In genomic region chr9:32518351-32519075, GRCm38 (mm10) we compare ENCODE assay signal across 11 mouse cellular contexts. TPM values are rescaled to one million over a fixed set of nuclear protein-coding genes. Genes with fewer than 3 reads are reported as not detected.
DNase-seq lines count a peak whose midpoint lies in the region; ATAC-seq lines count a peak whose summit lies in the region.
"Had no signal": no experiment of that assay in that cellular context is flagged by ENCODE, and none has a peak within 500 bp of the region (broad histone marks: within the 10 kb centered on the region; RNA-seq: fewer than 3 reads in every experiment).

No protein-coding gene starts in this region.

- intact Hi-C loops in heart, postnatal 25 days (cut with DNase I), result loop anchor here (1.0 to 2.0 kb wide), 2 partner anchors 14 to 23 kb away; no protein-coding TSS in a partner anchor

- H3K36me3 ChIP-seq in heart, embryonic 10.5 days, result no peaks in the 10 kb centered on the region
- H3K36me3 ChIP-seq in midbrain, embryonic 11.5 days (ENCODE audit: control insufficient read depth, insufficient read depth, low read length), result no peaks in the 10 kb centered on the region
- no peaks in the 10 kb centered on the region for H3K36me3 ChIP-seq in midbrain, embryonic 13.5 days
- no peaks in the 10 kb centered on the region for H3K36me3 ChIP-seq in liver, embryonic 11.5 days (ENCODE audit: control insufficient read depth, insufficient read depth, low read length)
- H3K36me3 ChIP-seq in hindbrain, embryonic 13.5 days, result no peaks in the 10 kb centered on the region

- no peak for ATAC-seq in midbrain, embryonic 11.5 days (ENCODE audit: low FRiP score)
- no peak for ATAC-seq in midbrain, embryonic 13.5 days
- no peak for ATAC-seq in liver, embryonic 11.5 days (replicated peaks; ENCODE audit: low FRiP score)
- ATAC-seq in hindbrain, embryonic 13.5 days (ENCODE audit: low FRiP score), result no peak

- 61% methylated on average over 13 of the region's 13 CpGs for WGBS in heart, embryonic 10.5 days
- whole genome bisulfite sequencing in midbrain, embryonic 11.5 days, result 66% methylated on average over 13 of the region's 13 CpGs
- WGBS in midbrain, embryonic 13.5 days, result 69% methylated on average over 13 of the region's 13 CpGs
- 64% methylated on average over 13 of the region's 13 CpGs for WGBS in liver, embryonic 11.5 days
- 70% methylated on average over 13 of the region's 13 CpGs for WGBS in hindbrain, embryonic 13.5 days

- H3K4me1 ChIP-seq in heart, embryonic 10.5 days, result peaks cover 51% of the 10 kb centered on the region
- peaks cover 2% of the 10 kb centered on the region; the same call in 1 of the 2 replicates for H3K4me1 ChIP-seq in midbrain, embryonic 11.5 days (ENCODE audit: control insufficient read depth, insufficient read depth, low read length)
- no peaks in the 10 kb centered on the region for H3K4me1 ChIP-seq in midbrain, embryonic 13.5 days (replicated peaks)
- peaks cover 56% of the 10 kb centered on the region for H3K4me1 ChIP-seq in liver, embryonic 11.5 days (replicated peaks; ENCODE audit: control insufficient read depth, insufficient read depth, low read length)
- peaks cover 5% of the 10 kb centered on the region; the same call in 1 of the 2 replicates for H3K4me1 ChIP-seq in hindbrain, embryonic 13.5 days (replicated peaks)

- H3K27me3 ChIP-seq in heart, embryonic 10.5 days (ENCODE audit: insufficient read depth, poor library complexity, severe bottlenecking), result no peaks in the 10 kb centered on the region
- H3K27me3 ChIP-seq in midbrain, embryonic 11.5 days (ENCODE audit: control insufficient read depth, insufficient read depth, low read length), result no peaks in the 10 kb centered on the region
- no peaks in the 10 kb centered on the region for H3K27me3 ChIP-seq in midbrain, embryonic 13.5 days
- no peaks in the 10 kb centered on the region for H3K27me3 ChIP-seq in liver, embryonic 11.5 days (replicated peaks; ENCODE audit: control insufficient read depth, insufficient read depth, low read length)
- H3K27me3 ChIP-seq in hindbrain, embryonic 13.5 days, result no peaks in the 10 kb centered on the region

- H3K9me3 ChIP-seq in heart, embryonic 10.5 days, result no peaks in the 10 kb centered on the region
- H3K9me3 ChIP-seq in midbrain, embryonic 11.5 days (ENCODE audit: control insufficient read depth, low read length), result no peaks in the 10 kb centered on the region
- H3K9me3 ChIP-seq in midbrain, embryonic 13.5 days, result no peaks in the 10 kb centered on the region
- H3K9me3 ChIP-seq in liver, embryonic 11.5 days (ENCODE audit: control insufficient read depth, low read length), result no peaks in the 10 kb centered on the region
- no peaks in the 10 kb centered on the region for H3K9me3 ChIP-seq in hindbrain, embryonic 13.5 days

- no peak overlapping the region for H3K4me3 ChIP-seq in heart, embryonic 10.5 days
- H3K4me3 ChIP-seq in midbrain, embryonic 11.5 days (ENCODE audit: low read depth, low read length), result no peak overlapping the region
- H3K4me3 ChIP-seq in midbrain, embryonic 13.5 days (replicated peaks), result no peak overlapping the region
- no peak overlapping the region for H3K4me3 ChIP-seq in liver, embryonic 11.5 days (ENCODE audit: low read depth, low read length)
- no peak overlapping the region for H3K4me3 ChIP-seq in hindbrain, embryonic 13.5 days

- H3K9ac ChIP-seq in midbrain, embryonic 11.5 days (ENCODE audit: low read length), result no peak overlapping the region
- H3K9ac ChIP-seq in midbrain, embryonic 13.5 days (replicated peaks), result no peak overlapping the region
- H3K9ac ChIP-seq in liver, embryonic 11.5 days (ENCODE audit: low read depth, low read length), result no peak overlapping the region
- H3K9ac ChIP-seq in hindbrain, embryonic 13.5 days, result no peak overlapping the region
- H3K9ac ChIP-seq: liver, embryonic 14.5 days had no signal

- no peak overlapping the region for H3K4me2 ChIP-seq in midbrain, embryonic 11.5 days
- no peak overlapping the region for H3K4me2 ChIP-seq in midbrain, embryonic 13.5 days (replicated peaks)
- peak overlapping the region; percentile 53 for H3K4me2 ChIP-seq in liver, embryonic 11.5 days
- no peak overlapping the region for H3K4me2 ChIP-seq in hindbrain, embryonic 13.5 days

- H3K27ac ChIP-seq in heart, embryonic 10.5 days, result peak overlapping the region; percentile 59
- H3K27ac ChIP-seq in midbrain, embryonic 11.5 days (ENCODE audit: low read depth, low read length), result no peak overlapping the region
- H3K27ac ChIP-seq in midbrain, embryonic 13.5 days, result no peak overlapping the region
- H3K27ac ChIP-seq in liver, embryonic 11.5 days (ENCODE audit: low read depth, low read length), result 0 out of 2 replicates have a peak overlapping the region, but pooled peaks have one; percentile 26
- no peak overlapping the region for H3K27ac ChIP-seq in hindbrain, embryonic 13.5 days
- H3K27ac ChIP-seq: liver, embryonic 14.5 days had no signal

- DNase-seq in heart, embryonic 10.5 days (ENCODE audit: low spot score), result no peak
- DNase-seq in heart, postnatal 25 days (ENCODE audit: low spot score), result no peak
- DNase-seq in midbrain, embryonic 11.5 days (ENCODE audit: low spot score, missing footprints), result peak; percentile 82
- no peak for DNase-seq in liver, embryonic 11.5 days (ENCODE audit: low spot score)
- DNase-seq in ovary, postnatal 10 days (ENCODE audit: low spot score), result no peak
- no peak for DNase-seq in ovary, postnatal 36 days (ENCODE audit: low spot score)
- DNase-seq: adrenal gland, adult 8-10 months had no signal

RNA-seq across cellular contexts. Expression of gene Fli1, which starts 24.1 kb away (rescaled TPM):
- 17.5 and 20.8 TPM in 2 replicates for polyA plus RNA-seq in heart, embryonic 10.5 days (2016; fragmentation: Nextera tagmentation; extraction: Ambion mirVana)
- total RNA-seq in heart, postnatal 25 days (2021), result 10 to 100 TPM; 26.4 to 28.2 TPM
- polyA plus RNA-seq in midbrain, embryonic 11.5 days (2014; fragmentation: Nextera tagmentation; extraction: Ambion mirVana), result 12.6 and 12.8 TPM in 2 replicates
- polyA plus RNA-seq in midbrain, embryonic 13.5 days (2015; fragmentation: Nextera tagmentation; extraction: Ambion mirVana), result 6.2 and 7.1 TPM in 2 replicates
- 23.1 and 24.3 TPM in 2 replicates for polyA plus RNA-seq in liver, embryonic 11.5 days (2014; fragmentation: Nextera tagmentation; extraction: Ambion mirVana)
- 8.7 and 9.3 TPM in 2 replicates for polyA plus RNA-seq in hindbrain, embryonic 13.5 days (2015; fragmentation: Nextera tagmentation; extraction: Ambion mirVana)
- polyA plus RNA-seq: C2C12 had no signal

Comparison
In these comparisons a context has a peak if more than half of its experiments do, and no peak if none do; other contexts are left out.
1. H3K27ac ChIP-seq: peak in heart, embryonic 10.5 days (single experiment) and liver, embryonic 11.5 days (single experiment); none in midbrain, embryonic 11.5 days (single experiment), midbrain, embryonic 13.5 days (single experiment) and hindbrain, embryonic 13.5 days (single experiment).